Mouse (Mus musculus): ENCODE data around the gene Slc24a2.

DNA sequence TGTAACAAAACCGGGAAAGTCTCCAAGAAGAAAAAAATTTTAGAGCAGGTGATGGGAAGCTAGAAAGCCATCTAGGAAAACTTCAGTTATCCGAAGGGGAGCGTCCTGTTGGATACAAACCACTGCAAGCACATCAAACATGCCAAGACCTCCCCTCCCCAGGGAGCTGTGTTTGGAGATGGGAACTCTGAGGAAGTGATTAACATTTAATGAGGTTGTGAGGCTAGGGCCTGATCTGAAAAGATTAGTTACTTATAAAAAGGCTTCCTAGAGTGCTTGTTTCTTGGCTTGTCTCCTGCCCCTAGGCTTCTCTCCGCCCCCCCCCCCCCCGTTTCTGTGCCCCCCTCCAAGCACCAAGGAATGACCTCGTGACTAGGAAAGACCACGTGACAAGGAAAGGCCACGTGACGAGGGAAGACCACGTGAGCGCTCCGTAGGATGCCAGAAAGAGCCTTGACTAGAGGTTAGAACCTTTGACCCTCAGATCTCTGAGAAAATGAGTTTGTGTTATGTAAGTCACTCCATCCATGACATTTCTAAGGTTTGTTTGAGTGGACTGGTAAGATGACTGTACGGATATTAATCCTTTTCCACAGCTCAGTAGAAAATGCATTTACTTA lies 210.7 kb downstream of the Slc24a2 start:
- no peak for TF ChIP-seq CTCF (IDR thresholded peaks at IDR 0.05; ENCODE audit: low read depth, low read length)
- TF ChIP-seq POLR2A (IDR thresholded peaks at IDR 0.05; ENCODE audit: borderline replicate concordance, low read depth, low read length): no peak
